Mouse (Mus musculus): ENCODE data around the gene Cacng1. TPM values are rescaled to one million over a fixed set of nuclear protein-coding genes. Genes with fewer than 3 reads are reported as not detected.

Gene Cacng1
- polyA plus RNA-seq, 1 experiment, result 0.39 TPM

GRCm38 (mm10) chr11:107693338-107693737 is 23.0 kb downstream of the Cacng1 start:
- DNase-seq (ENCODE audit: low read depth in 1 of 2, low spot score in 2 of 2), result no peak
- WGBS, result 14% methylated on average over 6 of the region's 6 CpGs
- Histone ChIP-seq H3K27ac (ENCODE audit: insufficient read depth, low read length) (no peak overlapping the region), H3K27me3 (ENCODE audit: control insufficient read depth, insufficient read depth, low read length) (no peaks in the 10 kb centered on the region), H3K36me3 (ENCODE audit: control insufficient read depth, insufficient read depth, low read length) (no peaks in the 10 kb centered on the region; the same call in 1 of the 2 replicates), H3K4me1 (ENCODE audit: control insufficient read depth, insufficient read depth, insufficient read length) (no peaks in the 10 kb centered on the region), H3K4me3 (ENCODE audit: extremely low read depth, insufficient read depth, insufficient read length) (no peak overlapping the region)
- no peak for TF ChIP-seq CTCF (IDR thresholded peaks at IDR 0.05; ENCODE audit: extremely low read depth, insufficient read depth, insufficient read length, insufficient replicate concordance)
- no peak for TF ChIP-seq POLR2A (IDR thresholded peaks at IDR 0.05; ENCODE audit: low read depth, low read length)

- H3K27ac ChIP-seq (ENCODE audit: insufficient read depth, low read length), result no peak overlapping the region
- peaks cover 6% of the 10 kb centered on the region for H3K36me3 ChIP-seq (ENCODE audit: control insufficient read depth, insufficient read depth, low read length)
- TF ChIP-seq CTCF (IDR thresholded peaks at IDR 0.05; ENCODE audit: extremely low read depth, insufficient read depth, insufficient read length, insufficient replicate concordance), result no peak
- no peaks in the 10 kb centered on the region for H3K4me1 ChIP-seq (ENCODE audit: control insufficient read depth, insufficient read depth, insufficient read length)
- H3K27me3 ChIP-seq (ENCODE audit: control insufficient read depth, insufficient read depth, low read length), result no peaks in the 10 kb centered on the region
- DNase-seq (ENCODE audit: low read depth in 1 of 2, low spot score in 2 of 2), result no peak
- WGBS, result 78% methylated on average over 8 of the region's 8 CpGs
- H3K4me3 ChIP-seq (ENCODE audit: extremely low read depth, insufficient read depth, insufficient read length), result no peak overlapping the region
Measured at GRCm38 (mm10) chr11:107691569-107691968, 24.8 kb downstream of the Cacng1 start.

- 91% methylated on average over 10 of the region's 10 CpGs for WGBS
- no peak for TF ChIP-seq CTCF (IDR thresholded peaks at IDR 0.05; ENCODE audit: extremely low read depth, insufficient read depth, insufficient read length, insufficient replicate concordance)
- no peak for TF ChIP-seq POLR2A (IDR thresholded peaks at IDR 0.05; ENCODE audit: low read depth, low read length)
- H3K4me3 ChIP-seq (ENCODE audit: extremely low read depth, insufficient read depth, insufficient read length), result no peak overlapping the region
- H3K27me3 ChIP-seq (ENCODE audit: control insufficient read depth, insufficient read depth, low read length), result no peaks in the 10 kb centered on the region
- no peak for DNase-seq (ENCODE audit: low read depth in 1 of 2, low spot score in 2 of 2)
- no peaks in the 10 kb centered on the region for H3K4me1 ChIP-seq (ENCODE audit: control insufficient read depth, insufficient read depth, insufficient read length)
- no peak overlapping the region for H3K27ac ChIP-seq (ENCODE audit: insufficient read depth, low read length)
- H3K36me3 ChIP-seq (ENCODE audit: control insufficient read depth, insufficient read depth, low read length), result peaks cover 19% of the 10 kb centered on the region
Measured at GRCm38 (mm10) chr11:107688480-107688879, 27.8 kb downstream of the Cacng1 start.

GRCm38 (mm10) chr11:107686290-107686689 is 30.0 kb downstream of the Cacng1 start:
- DNase-seq (ENCODE audit: low read depth in 1 of 2, low spot score in 2 of 2), result no peak
- peaks cover 21% of the 10 kb centered on the region for H3K36me3 ChIP-seq (ENCODE audit: control insufficient read depth, insufficient read depth, low read length)
- TF ChIP-seq CTCF (IDR thresholded peaks at IDR 0.05; ENCODE audit: extremely low read depth, insufficient read depth, insufficient read length, insufficient replicate concordance), result no peak
- TF ChIP-seq POLR2A (IDR thresholded peaks at IDR 0.05; ENCODE audit: low read depth, low read length), result no peak
- H3K4me1 ChIP-seq (ENCODE audit: control insufficient read depth, insufficient read depth, insufficient read length), result no peaks in the 10 kb centered on the region
- H3K27ac ChIP-seq (ENCODE audit: insufficient read depth, low read length), result no peak overlapping the region
- 97% methylated on average over 20 of the region's 20 CpGs for whole genome bisulfite sequencing
- H3K27me3 ChIP-seq (ENCODE audit: control insufficient read depth, insufficient read depth, low read length), result no peaks in the 10 kb centered on the region
- no peak overlapping the region for H3K4me3 ChIP-seq (ENCODE audit: extremely low read depth, insufficient read depth, insufficient read length)

GRCm38 (mm10) chr11:107683544-107684465 is 32.5 kb downstream of the Cacng1 start:
- no peak for DNase-seq (ENCODE audit: low read depth in 1 of 2, low spot score in 2 of 2)
- TF ChIP-seq POLR2A (IDR thresholded peaks at IDR 0.05; ENCODE audit: low read depth, low read length) (no peak), CTCF (IDR thresholded peaks at IDR 0.05; ENCODE audit: extremely low read depth, insufficient read depth, insufficient read length, insufficient replicate concordance) (no peak)
- Histone ChIP-seq H3K27ac (ENCODE audit: insufficient read depth, low read length) (no peak overlapping the region), H3K4me1 (ENCODE audit: control insufficient read depth, insufficient read depth, insufficient read length) (no peaks in the 10 kb centered on the region), H3K4me3 (ENCODE audit: extremely low read depth, insufficient read depth, insufficient read length) (no peak overlapping the region), H3K27me3 (ENCODE audit: control insufficient read depth, insufficient read depth, low read length) (no peaks in the 10 kb centered on the region), H3K36me3 (ENCODE audit: control insufficient read depth, insufficient read depth, low read length) (peaks cover 22% of the 10 kb centered on the region)
- WGBS, result 94% methylated on average over 19 of the region's 19 CpGs

GRCm38 (mm10) chr11:107682694-107683355 is 33.5 kb downstream of the Cacng1 start:
- DNase-seq (ENCODE audit: low read depth in 1 of 2, low spot score in 2 of 2), result no peak
- WGBS, result 88% methylated on average over 9 of the region's 9 CpGs

More at GRCm38 (mm10) chr11:107682694-107683355, 33.5 kb downstream of the Cacng1 start:
- Histone ChIP-seq H3K4me3 (ENCODE audit: extremely low read depth, insufficient read depth, insufficient read length) (no peak overlapping the region), H3K27me3 (ENCODE audit: control insufficient read depth, insufficient read depth, low read length) (no peaks in the 10 kb centered on the region), H3K4me1 (ENCODE audit: control insufficient read depth, insufficient read depth, insufficient read length) (no peaks in the 10 kb centered on the region), H3K27ac (ENCODE audit: insufficient read depth, low read length) (no peak overlapping the region), H3K36me3 (ENCODE audit: control insufficient read depth, insufficient read depth, low read length) (peaks cover 21% of the 10 kb centered on the region)
- TF ChIP-seq POLR2A (IDR thresholded peaks at IDR 0.05; ENCODE audit: low read depth, low read length) (no peak), CTCF (IDR thresholded peaks at IDR 0.05; ENCODE audit: extremely low read depth, insufficient read depth, insufficient read length, insufficient replicate concordance) (no peak)
